Mouse (Mus musculus): Measurements from ENCODE around the gene Fsip2. TPM values are rescaled to one million over a fixed set of nuclear protein-coding genes. Genes with fewer than 3 reads are reported as not detected.

The Fsip2 gene
- polyA plus RNA-seq (2016; fragmentation: Nextera tagmentation; extraction: Ambion mirVana) = not detected in 2 replicates

GRCm38 (mm10) chr2:82943472-82943871 is at the start of gene Fsip2:
Gene Fsip2 (plus strand): TSS chr2:82943634.
- 95% methylated on average over 17 of the region's 17 CpGs for WGBS

GRCm38 (mm10) chr2:82963443-82963842 is 20.0 kb downstream of the Fsip2 start:
- Histone ChIP-seq H3K27ac (no peak overlapping the region), H3K27me3 (no peaks in the 10 kb centered on the region), H3K4me3 (replicated peaks) (no peak overlapping the region), H3K4me2 (no peak overlapping the region), H3K9ac (no peak overlapping the region), H3K4me1 (no peaks in the 10 kb centered on the region), H3K36me3 (replicated peaks) (no peaks in the 10 kb centered on the region), H3K9me3 (no peaks in the 10 kb centered on the region)
- ATAC-seq (ENCODE audit: low FRiP score) = no peak
- WGBS = 93% methylated on average over 3 of the region's 3 CpGs

More at GRCm38 (mm10) chr2:82943472-82943871, at the start of gene Fsip2:
- Histone ChIP-seq H3K27ac (no peak within 1 kb of the TSS), H3K4me1 (no peaks in the 10 kb centered on the region), H3K4me2 (no peak within 1 kb of the TSS), H3K4me3 (replicated peaks) (no peak within 1 kb of the TSS), H3K9me3 (no peaks in the 10 kb centered on the region), H3K27me3 (no peaks in the 10 kb centered on the region), H3K9ac (no peak within 1 kb of the TSS), H3K36me3 (replicated peaks) (no peaks in the 10 kb centered on the region)
- ATAC-seq (ENCODE audit: low FRiP score) = no peak

- WGBS = 92% methylated on average over 7 of the region's 7 CpGs
- H3K4me2 ChIP-seq = no peak overlapping the region
- no peak overlapping the region for H3K4me3 ChIP-seq (replicated peaks)
- no peaks in the 10 kb centered on the region for H3K9me3 ChIP-seq
- no peak for ATAC-seq (ENCODE audit: low FRiP score)
- H3K27me3 ChIP-seq = no peaks in the 10 kb centered on the region
- no peaks in the 10 kb centered on the region for H3K4me1 ChIP-seq
- H3K27ac ChIP-seq = no peak overlapping the region
- no peaks in the 10 kb centered on the region for H3K36me3 ChIP-seq (replicated peaks)
- H3K9ac ChIP-seq = no peak overlapping the region
These were observed 82.4 kb downstream of the Fsip2 start for GRCm38 (mm10) chr2:83025853-83026252.

- Histone ChIP-seq H3K4me2 (no peak overlapping the region), H3K9me3 (no peaks in the 10 kb centered on the region), H3K27ac (no peak overlapping the region), H3K27me3 (no peaks in the 10 kb centered on the region), H3K4me3 (replicated peaks) (no peak overlapping the region), H3K4me1 (no peaks in the 10 kb centered on the region), H3K36me3 (replicated peaks) (no peaks in the 10 kb centered on the region), H3K9ac (no peak overlapping the region)
- no peak for ATAC-seq (ENCODE audit: low FRiP score)
- 81% methylated on average over 5 of the region's 5 CpGs for WGBS
These were observed 109.7 kb downstream of the Fsip2 start for GRCm38 (mm10) chr2:83052914-83053690.

Data from forebrain, embryonic 12.5 days (tissue).